Mouse (Mus musculus) mature B cell (primary cell): Measurements from ENCODE around the gene Cebpz.

ENCODE experiments used
- in situ Hi-C: fragments of 300-500 bp; cut with MboI; formaldehyde crosslinking; loops from 2 replicates; pipeline ENCODE4 v1.14.3; 2019

Gene Cebpz

DNA sequence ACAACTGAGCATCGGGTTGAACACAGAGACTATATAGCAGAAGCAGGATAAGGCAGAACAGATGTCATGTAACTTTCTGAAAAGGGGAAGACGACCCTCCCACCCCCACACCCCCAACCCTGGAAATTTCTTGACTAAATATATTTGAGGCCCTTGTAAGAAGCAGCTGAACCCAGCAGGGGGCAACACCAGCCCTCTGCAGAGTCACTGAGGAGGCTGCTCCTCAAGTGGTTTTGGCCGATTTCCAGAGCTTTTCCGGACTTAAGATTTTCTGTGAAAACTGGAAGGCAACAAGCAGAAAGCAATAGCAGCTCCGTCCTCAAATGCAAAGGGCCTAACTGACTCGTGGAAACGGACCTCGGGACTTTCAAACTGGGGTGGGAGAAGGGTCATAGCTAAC is 41.5 kb downstream of the Cebpz start:
- in situ Hi-C loops, result no loop called here

DNA sequence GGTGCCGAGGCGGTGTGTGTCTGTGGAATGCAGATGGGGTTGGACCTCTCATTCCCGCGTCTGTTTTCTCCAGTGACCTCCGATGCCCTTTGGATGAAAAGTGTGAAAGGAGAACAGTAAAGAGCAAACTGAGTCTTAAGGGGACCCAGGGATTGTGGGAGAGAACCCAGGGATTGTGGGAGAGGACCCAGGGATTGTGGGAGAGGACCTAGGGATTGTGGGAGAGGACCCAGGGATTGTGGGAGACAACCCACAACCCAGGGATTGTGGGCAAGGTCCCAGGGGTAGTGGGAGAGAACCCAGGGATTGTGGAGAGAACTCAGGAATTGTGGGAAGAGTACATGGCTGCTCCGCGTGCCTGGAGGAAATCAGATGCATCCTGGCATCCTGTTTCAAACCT is 41.9 kb downstream of the Cebpz start:
- in situ Hi-C loops, result no loop called here

GRCm38 (mm10) chr17:78891020-78891419 is 45.8 kb downstream of the Cebpz start:
- in situ Hi-C loops, result no loop called here

DNA sequence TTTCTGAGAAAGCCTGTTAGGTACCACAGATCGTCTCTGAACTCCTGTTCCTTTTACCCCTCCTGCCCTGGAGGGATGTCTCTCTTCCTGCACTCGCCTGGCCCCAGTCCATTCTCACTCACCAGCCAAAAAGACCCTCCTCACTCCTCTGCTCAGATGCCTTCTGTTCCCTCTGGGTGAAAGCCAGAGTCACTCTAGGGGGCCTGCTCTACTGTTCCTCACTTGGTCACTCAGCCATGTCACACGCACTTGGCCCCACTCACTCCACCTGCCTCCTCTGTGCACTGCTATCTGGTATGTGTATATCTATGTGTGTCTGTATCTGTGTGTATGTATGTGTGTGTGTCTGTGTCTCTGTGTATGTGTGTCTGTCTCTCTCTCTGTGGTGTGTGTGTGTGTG is 47.7 kb downstream of the Cebpz start:
- in situ Hi-C loops, result no loop called here

GRCm38 (mm10) chr17:78888554-78888953 is 48.3 kb downstream of the Cebpz start:
- in situ Hi-C loops, result no loop called here

- in situ Hi-C loops, result no loop called here
Observed at GRCm38 (mm10) chr17:78885286-78886065, 51.4 kb downstream of the Cebpz start.

DNA sequence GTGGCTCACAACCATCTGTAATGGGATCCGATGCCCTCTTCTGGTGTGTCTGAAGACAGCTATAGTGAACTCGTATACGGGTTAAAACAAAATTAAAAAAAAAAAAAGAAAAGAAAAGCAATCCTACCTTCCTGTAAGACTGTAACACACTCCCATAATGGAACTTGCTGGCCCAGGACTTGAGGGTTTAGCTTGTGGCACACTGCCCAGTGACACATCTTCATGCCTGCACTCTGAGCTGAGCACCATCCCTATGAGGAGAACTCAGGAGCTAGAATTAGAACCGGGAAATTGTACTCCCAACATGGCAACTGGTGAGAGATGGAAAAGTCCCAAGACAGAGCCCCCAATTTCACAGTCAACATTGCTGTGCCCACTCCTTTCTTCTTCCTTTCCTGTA is 53.6 kb downstream of the Cebpz start:
- in situ Hi-C loops, result no loop called here

- in situ Hi-C loops, result no loop called here
Observed at GRCm38 (mm10) chr17:78882401-78883112, 54.3 kb downstream of the Cebpz start, which contains the start of gene Eif2ak2. Gene Eif2ak2, minus strand, starts transcription at chr17:78882573.

GRCm38 (mm10) chr17:78881878-78882304 is 55.0 kb downstream of the Cebpz start:
- in situ Hi-C loops, result no loop called here

- in situ Hi-C loops, result no loop called here
Observed at GRCm38 (mm10) chr17:78873886-78874285, 63.0 kb downstream of the Cebpz start.
